Mouse (Mus musculus): Measurements from ENCODE around the gene Rnf224.
A peak's percentile ranks its signal among the peaks of the same experiment; 100 is the strongest.

Rnf224 gene

GRCm38 (mm10) chr2:25194006-25194405 lies 42.6 kb downstream of the Rnf224 start:
- no peak for DNase-seq

- peak; percentile 89 to 92 for DNase-seq
Observed at GRCm38 (mm10) chr2:25193330-25193770, 43.2 kb downstream of the Rnf224 start.

- DNase-seq: no peak
Observed at GRCm38 (mm10) chr2:25187841-25188240, 48.7 kb downstream of the Rnf224 start.

GRCm38 (mm10) chr2:25186575-25186930 lies 50.0 kb downstream of the Rnf224 start:
- no peak for DNase-seq

- peak in 1 of 2 experiments; percentile 51 for DNase-seq
Observed at GRCm38 (mm10) chr2:25185625-25186574, 50.7 kb downstream of the Rnf224 start.

- DNase-seq: no peak
Observed at GRCm38 (mm10) chr2:25184496-25184895, 52.1 kb downstream of the Rnf224 start.
